Mouse (Mus musculus): ENCODE results near the gene Gm20431. TPM values are rescaled to one million over a fixed set of nuclear protein-coding genes. Genes with fewer than 3 reads are reported as not detected.

Gene Gm20431
- total RNA-seq, 2 experiments from 2014 or later = not detected

GRCm38 (mm10) chr2:167689501-167690218 lies 28.4 kb upstream of the Gm20431 start, which contains the start of gene Tmem189:
Gene Tmem189, minus strand, starts transcription at chr2:167689822.
- no peak for ATAC-seq (replicated peaks; ENCODE audit: low FRiP score, poor library complexity, severe bottlenecking)

GRCm38 (mm10) chr2:167688498-167689451 lies 27.5 kb upstream of the Gm20431 start, which contains the start of gene Cebpb:
Gene Cebpb, plus strand, starts transcription at chr2:167688915.
- ATAC-seq (replicated peaks; ENCODE audit: low FRiP score, poor library complexity, severe bottlenecking) = peak; percentile 53

- no peak for ATAC-seq (replicated peaks; ENCODE audit: low FRiP score, poor library complexity, severe bottlenecking)
These were observed 26.8 kb upstream of the Gm20431 start for GRCm38 (mm10) chr2:167688126-167688497.

- ATAC-seq (replicated peaks; ENCODE audit: low FRiP score, poor library complexity, severe bottlenecking) = no peak
These were observed 26.4 kb upstream of the Gm20431 start for GRCm38 (mm10) chr2:167687651-167688101.

GRCm38 (mm10) chr2:167687250-167687586 lies 25.9 kb upstream of the Gm20431 start:
- no peak for ATAC-seq (replicated peaks; ENCODE audit: low FRiP score, poor library complexity, severe bottlenecking)

- ATAC-seq (replicated peaks; ENCODE audit: low FRiP score, poor library complexity, severe bottlenecking) = no peak
These were observed 25.3 kb upstream of the Gm20431 start for GRCm38 (mm10) chr2:167686382-167687249.

- no peak for ATAC-seq (replicated peaks; ENCODE audit: low FRiP score, poor library complexity, severe bottlenecking)
These were observed 24.6 kb upstream of the Gm20431 start for GRCm38 (mm10) chr2:167685865-167686264.

- ATAC-seq (replicated peaks; ENCODE audit: low FRiP score, poor library complexity, severe bottlenecking) = peak; percentile 61
These were observed 23.8 kb upstream of the Gm20431 start for GRCm38 (mm10) chr2:167685137-167685536.

- no peak for ATAC-seq (replicated peaks; ENCODE audit: low FRiP score, poor library complexity, severe bottlenecking)
These were observed 22.4 kb upstream of the Gm20431 start for GRCm38 (mm10) chr2:167683721-167684120.

- ATAC-seq (replicated peaks; ENCODE audit: low FRiP score, poor library complexity, severe bottlenecking) = peak; percentile 64
These were observed 19.4 kb upstream of the Gm20431 start for GRCm38 (mm10) chr2:167680657-167681056.

- peak; percentile 79 for ATAC-seq (replicated peaks; ENCODE audit: low FRiP score, poor library complexity, severe bottlenecking)
These were observed 18.7 kb upstream of the Gm20431 start for GRCm38 (mm10) chr2:167679902-167680430.

- no peak for ATAC-seq (replicated peaks; ENCODE audit: low FRiP score, poor library complexity, severe bottlenecking)
These were observed 17.3 kb upstream of the Gm20431 start for GRCm38 (mm10) chr2:167678600-167678999.

- 0 out of 2 replicates have a peak, but pooled peaks have one; percentile 47 for ATAC-seq (replicated peaks; ENCODE audit: low FRiP score, poor library complexity, severe bottlenecking)
These were observed 14.0 kb upstream of the Gm20431 start for GRCm38 (mm10) chr2:167675120-167675909.

- ATAC-seq (replicated peaks; ENCODE audit: low FRiP score, poor library complexity, severe bottlenecking) = peak; percentile 86
These were observed 11.0 kb upstream of the Gm20431 start for GRCm38 (mm10) chr2:167672212-167672685.

GRCm38 (mm10) chr2:167671101-167671633 lies 9.9 kb upstream of the Gm20431 start:
- ATAC-seq (replicated peaks; ENCODE audit: low FRiP score, poor library complexity, severe bottlenecking) = no peak

- ATAC-seq (replicated peaks; ENCODE audit: low FRiP score, poor library complexity, severe bottlenecking) = no peak
These were observed 8.1 kb upstream of the Gm20431 start for GRCm38 (mm10) chr2:167669398-167669797.

GRCm38 (mm10) chr2:167668426-167668825 lies 7.1 kb upstream of the Gm20431 start:
- ATAC-seq (replicated peaks; ENCODE audit: low FRiP score, poor library complexity, severe bottlenecking) = no peak

- no peak for ATAC-seq (replicated peaks; ENCODE audit: low FRiP score, poor library complexity, severe bottlenecking)
These were observed 4.8 kb upstream of the Gm20431 start for GRCm38 (mm10) chr2:167665972-167666713.

Data from erythroblast, adult 5-6 weeks (primary cell).